Mouse (Mus musculus): ENCODE measurements around the gene Adamtsl3.

DNA sequence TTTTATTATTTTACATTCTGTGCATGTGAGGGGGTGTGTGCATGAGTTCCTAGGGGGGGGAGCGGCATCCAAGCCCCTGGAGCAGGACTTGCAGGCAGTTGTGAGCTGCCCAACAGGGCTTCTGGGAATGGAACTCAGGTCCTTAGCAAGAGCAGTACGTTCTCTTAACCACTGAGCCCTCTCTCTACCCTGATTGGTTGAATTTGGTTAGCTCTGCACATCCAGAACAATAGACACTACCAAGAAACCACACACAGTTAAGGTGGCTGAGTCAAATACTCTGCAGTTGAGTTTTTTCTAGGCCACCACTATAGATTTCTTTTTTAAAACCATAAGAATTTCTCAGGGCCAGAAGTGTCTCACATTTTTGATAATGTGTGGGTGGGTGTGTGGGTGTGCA lies 158.7 kb downstream of the Adamtsl3 start:
- no peak for TF ChIP-seq EP300 (optimal IDR thresholded peaks at IDR 0.05)
- no peak for TF ChIP-seq CTCF (IDR thresholded peaks at IDR 0.05; ENCODE audit: low read depth)

Measured in stomach, postnatal 0 days (tissue).